Mouse (Mus musculus): ENCODE data around the gene Aip.

DNA sequence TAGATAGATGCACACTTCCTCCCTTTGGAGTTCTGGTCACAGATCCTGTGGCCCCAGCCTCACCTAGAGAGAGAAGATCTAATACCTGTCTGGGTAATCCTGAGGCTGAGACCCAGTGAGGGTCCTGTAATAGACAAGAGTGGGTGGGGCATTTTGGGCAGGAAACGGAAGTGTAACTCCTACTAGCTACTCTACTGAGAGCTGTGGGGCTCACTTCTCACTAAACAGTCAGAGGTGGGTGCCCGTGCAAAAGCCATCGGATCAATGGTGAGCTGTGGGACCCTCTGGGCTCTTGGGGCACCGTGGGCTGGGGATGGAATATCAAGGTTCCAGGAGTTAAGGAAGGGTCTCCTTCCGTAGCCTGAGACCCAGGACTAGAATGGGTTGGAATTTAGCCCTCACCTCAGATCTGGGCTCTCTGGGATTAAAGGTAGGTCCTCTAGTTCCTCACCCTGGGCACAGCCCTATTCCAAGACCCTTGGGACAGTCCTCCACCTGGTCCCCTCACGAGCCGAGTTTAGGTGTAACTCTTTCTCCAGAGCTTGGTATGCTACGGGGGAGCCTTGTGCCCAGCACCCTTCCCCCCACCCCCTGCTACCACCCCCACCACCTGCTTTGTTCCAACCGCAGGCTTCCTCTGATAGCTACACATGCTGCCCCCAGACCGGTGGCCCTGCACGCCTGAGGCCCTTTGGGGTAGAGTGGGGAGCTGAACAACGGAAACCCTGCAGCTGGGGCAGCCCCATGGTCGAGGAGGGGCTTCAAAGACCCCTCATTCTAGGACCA, 29.0 kb upstream of the Aip start:
- TF ChIP-seq CTCF (IDR thresholded peaks at IDR 0.05; ENCODE audit: low read depth) (no peak), EP300 (optimal IDR thresholded peaks at IDR 0.05) (no peak)

Data from stomach, postnatal 0 days (tissue).